Mouse (Mus musculus): ENCODE results near the gene Gas6. TPM values are rescaled to one million over a fixed set of nuclear protein-coding genes. Genes with fewer than 3 reads are reported as not detected.

Gene Gas6
- polyA plus RNA-seq, 1 experiment = 106 TPM

DNA sequence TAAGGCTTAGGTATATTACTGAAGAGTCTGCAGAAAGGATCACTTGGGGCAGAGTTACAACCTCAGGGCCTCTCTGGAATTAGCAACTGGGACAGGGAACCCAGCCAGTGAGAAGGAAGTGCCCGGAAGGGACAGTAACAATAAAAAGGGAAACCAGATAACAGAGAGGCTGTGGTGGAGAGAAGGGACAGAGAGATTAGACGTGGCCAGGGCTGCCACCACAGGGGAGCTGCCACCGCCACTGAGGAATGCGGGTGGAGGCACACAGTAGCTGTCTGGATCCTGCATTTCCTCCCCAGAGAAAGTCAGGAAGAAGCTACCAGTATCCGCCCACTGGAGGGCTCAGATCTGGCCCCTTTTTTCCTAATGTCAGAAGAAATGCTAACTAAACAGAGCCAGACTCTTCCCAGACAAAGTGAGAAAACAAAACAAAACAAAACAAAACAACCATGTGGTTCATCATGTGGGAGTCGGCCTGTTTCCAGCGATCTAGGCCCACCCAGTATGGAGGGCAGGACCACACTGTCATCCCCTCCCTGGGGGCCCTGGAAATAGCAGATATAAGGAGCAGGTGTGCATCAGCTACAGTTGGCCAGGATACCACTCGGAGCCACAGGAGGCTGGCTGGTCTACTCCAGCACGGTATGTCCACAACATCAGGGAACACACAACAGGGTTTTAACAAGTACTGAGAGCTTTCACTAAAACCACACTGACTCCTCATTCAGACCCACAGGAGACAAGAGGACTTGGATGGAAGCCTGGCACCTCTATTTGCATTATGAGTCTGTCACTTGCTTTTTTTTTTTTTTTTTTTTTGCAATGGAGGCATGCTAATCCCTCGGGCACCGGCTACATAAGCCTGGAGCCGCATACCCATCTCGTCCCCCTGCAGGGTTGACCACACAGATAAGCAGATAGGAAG lies 4.0 kb downstream of the Gas6 start:
- TF ChIP-seq POLR2A (IDR thresholded peaks at IDR 0.05; ENCODE audit: extremely low read depth, insufficient read depth, low read length) (no peak), CTCF (IDR thresholded peaks at IDR 0.05; ENCODE audit: extremely low read depth, insufficient read depth, low read length) (no peak)
- no peak overlapping the region for H3K27ac ChIP-seq (ENCODE audit: insufficient read depth, low read length)
- no peak overlapping the region for H3K4me3 ChIP-seq (ENCODE audit: insufficient read depth, low read length)
- H3K4me1 ChIP-seq (ENCODE audit: control insufficient read depth, insufficient read depth, low read length) = peaks cover 4% of the 10 kb centered on the region; the same call in 1 of the 2 replicates

DNA sequence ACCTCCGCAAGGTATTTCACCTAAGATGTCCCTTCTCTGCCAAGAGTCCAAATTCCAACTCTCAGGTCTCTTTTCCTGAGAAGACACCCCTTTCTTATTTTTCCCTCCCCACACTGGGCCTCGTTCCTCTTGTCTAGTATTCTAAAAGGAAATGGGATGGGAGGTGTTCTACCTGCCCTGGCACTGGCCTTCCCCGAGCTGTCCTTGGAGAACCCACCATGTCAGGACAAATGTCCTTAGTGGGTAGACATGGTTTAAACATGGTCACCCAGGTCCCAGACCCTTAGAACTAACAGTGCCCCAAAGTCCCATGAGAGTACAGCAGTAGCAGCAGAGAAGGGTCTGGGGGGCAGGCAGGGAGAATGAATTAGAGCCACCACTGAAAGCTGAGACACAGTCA lies 4.9 kb downstream of the Gas6 start:
- no peak overlapping the region for H3K27ac ChIP-seq (ENCODE audit: insufficient read depth, low read length)
- no peak overlapping the region for H3K4me3 ChIP-seq (ENCODE audit: insufficient read depth, low read length)
- H3K4me1 ChIP-seq (ENCODE audit: control insufficient read depth, insufficient read depth, low read length) = peaks cover 4% of the 10 kb centered on the region; the same call in 1 of the 2 replicates
- TF ChIP-seq POLR2A (IDR thresholded peaks at IDR 0.05; ENCODE audit: extremely low read depth, insufficient read depth, low read length) (no peak), CTCF (IDR thresholded peaks at IDR 0.05; ENCODE audit: extremely low read depth, insufficient read depth, low read length) (no peak)

DNA sequence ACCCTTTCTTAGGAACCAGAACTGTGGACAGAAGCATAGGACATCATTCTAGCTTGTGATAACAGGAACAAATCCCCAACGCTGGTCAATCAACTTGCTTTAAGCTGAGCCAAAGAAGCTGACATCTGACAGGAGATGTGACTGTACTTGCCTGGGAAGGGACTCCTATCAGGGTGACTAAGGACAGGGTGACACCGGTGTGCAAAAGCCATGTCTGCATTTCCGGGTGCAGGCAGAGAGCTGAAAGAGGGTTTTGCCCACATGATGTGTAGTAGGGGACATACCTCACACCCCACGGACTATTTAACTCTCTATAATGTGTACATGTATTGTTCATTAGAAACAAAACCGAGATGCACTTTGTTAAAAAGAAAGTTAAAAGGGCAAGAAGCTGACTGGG lies 11.1 kb downstream of the Gas6 start:
- no peak overlapping the region for H3K4me3 ChIP-seq (ENCODE audit: insufficient read depth, low read length)
- no peaks in the 10 kb centered on the region for H3K4me1 ChIP-seq (ENCODE audit: control insufficient read depth, insufficient read depth, low read length)
- no peak overlapping the region for H3K27ac ChIP-seq (ENCODE audit: insufficient read depth, low read length)
- TF ChIP-seq CTCF (IDR thresholded peaks at IDR 0.05; ENCODE audit: extremely low read depth, insufficient read depth, low read length) (no peak), POLR2A (IDR thresholded peaks at IDR 0.05; ENCODE audit: extremely low read depth, insufficient read depth, low read length) (no peak)

DNA sequence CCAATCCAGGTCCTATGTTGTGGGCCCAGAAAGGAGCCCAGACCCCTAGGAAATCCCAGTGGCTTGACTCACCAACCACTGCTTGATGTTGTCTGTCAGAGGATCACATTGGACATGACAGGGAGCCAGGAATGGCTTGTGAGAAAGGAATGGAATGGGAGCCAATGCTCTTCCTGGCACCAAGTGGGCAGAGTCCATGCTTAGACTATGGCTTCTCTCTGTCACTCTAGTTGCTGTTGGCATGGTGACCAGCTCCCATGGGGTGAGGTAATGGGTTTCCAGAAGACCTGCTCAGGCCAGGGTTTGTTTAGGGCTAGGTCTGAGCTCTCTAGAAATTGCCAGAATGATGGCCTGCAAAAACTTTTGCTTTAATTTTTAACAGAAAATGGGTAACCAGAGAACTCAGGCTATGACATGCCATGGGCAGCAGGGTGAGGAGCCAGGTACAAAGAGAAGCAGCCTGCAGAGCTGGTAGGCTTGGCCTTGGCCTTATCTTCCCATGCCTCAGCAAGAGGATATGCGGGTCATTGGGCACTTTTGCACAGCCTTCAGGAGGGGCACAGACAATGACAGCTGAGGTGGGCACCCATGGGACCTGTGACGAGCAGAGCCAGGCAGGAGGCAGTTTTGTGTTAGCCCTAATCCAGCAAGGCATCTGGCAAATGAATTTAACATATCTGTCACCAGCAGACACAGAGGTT lies 12.0 kb downstream of the Gas6 start:
- Histone ChIP-seq H3K4me3 (ENCODE audit: insufficient read depth, low read length) (no peak overlapping the region), H3K4me1 (ENCODE audit: control insufficient read depth, insufficient read depth, low read length) (no peaks in the 10 kb centered on the region), H3K27ac (ENCODE audit: insufficient read depth, low read length) (no peak overlapping the region)
- TF ChIP-seq POLR2A (IDR thresholded peaks at IDR 0.05; ENCODE audit: extremely low read depth, insufficient read depth, low read length) (no peak), CTCF (IDR thresholded peaks at IDR 0.05; ENCODE audit: extremely low read depth, insufficient read depth, low read length) (no peak)

DNA sequence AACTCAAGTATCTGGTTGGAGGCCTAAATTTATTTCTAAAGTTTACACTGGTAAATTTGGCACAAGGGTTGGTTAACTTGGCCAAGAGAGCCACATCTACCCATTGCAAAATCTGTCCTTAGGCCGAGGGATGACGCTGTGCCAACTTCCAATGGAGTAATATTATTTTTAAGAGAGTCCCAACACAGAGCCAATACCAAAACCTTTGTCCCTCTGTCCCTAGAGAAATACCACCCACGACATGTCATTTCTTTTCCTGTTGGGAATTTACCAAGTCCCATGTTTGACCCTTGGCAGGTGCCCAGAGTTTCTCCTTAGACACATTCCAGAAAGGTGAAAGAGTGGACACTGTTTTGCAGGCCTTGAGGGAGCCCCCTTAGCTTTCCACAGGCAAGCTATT lies 12.7 kb downstream of the Gas6 start:
- TF ChIP-seq CTCF (IDR thresholded peaks at IDR 0.05; ENCODE audit: extremely low read depth, insufficient read depth, low read length) (no peak), POLR2A (IDR thresholded peaks at IDR 0.05; ENCODE audit: extremely low read depth, insufficient read depth, low read length) (no peak)
- Histone ChIP-seq H3K4me1 (ENCODE audit: control insufficient read depth, insufficient read depth, low read length) (no peaks in the 10 kb centered on the region), H3K27ac (ENCODE audit: insufficient read depth, low read length) (no peak overlapping the region), H3K4me3 (ENCODE audit: insufficient read depth, low read length) (no peak overlapping the region)

DNA sequence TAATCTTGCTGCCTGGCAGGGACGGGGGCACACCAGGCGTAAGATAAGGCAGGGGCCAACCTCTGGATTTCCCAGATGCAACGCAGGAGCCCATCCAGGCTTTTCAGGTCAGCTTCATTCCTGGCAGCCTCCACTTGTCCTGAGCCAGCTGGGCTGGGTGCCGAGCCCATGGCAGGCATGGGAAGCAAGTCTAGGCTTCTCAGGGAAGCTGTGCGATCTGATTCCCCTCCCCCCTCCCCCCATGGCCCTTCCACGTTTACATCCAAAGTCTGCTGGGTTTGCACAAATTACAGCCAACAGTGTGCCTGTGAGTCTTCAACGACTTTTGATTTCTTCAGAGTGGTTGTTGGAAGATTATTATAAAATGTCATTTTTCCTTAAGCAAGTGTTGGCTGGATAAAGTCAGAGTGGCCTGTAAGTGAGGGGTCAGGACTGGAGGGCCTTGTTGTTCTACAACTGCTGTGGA lies 13.2 kb downstream of the Gas6 start:
- Histone ChIP-seq H3K4me3 (ENCODE audit: insufficient read depth, low read length) (no peak overlapping the region), H3K4me1 (ENCODE audit: control insufficient read depth, insufficient read depth, low read length) (no peaks in the 10 kb centered on the region), H3K27ac (ENCODE audit: insufficient read depth, low read length) (no peak overlapping the region)
- TF ChIP-seq CTCF (IDR thresholded peaks at IDR 0.05; ENCODE audit: extremely low read depth, insufficient read depth, low read length) (no peak), POLR2A (IDR thresholded peaks at IDR 0.05; ENCODE audit: extremely low read depth, insufficient read depth, low read length) (no peak)

DNA sequence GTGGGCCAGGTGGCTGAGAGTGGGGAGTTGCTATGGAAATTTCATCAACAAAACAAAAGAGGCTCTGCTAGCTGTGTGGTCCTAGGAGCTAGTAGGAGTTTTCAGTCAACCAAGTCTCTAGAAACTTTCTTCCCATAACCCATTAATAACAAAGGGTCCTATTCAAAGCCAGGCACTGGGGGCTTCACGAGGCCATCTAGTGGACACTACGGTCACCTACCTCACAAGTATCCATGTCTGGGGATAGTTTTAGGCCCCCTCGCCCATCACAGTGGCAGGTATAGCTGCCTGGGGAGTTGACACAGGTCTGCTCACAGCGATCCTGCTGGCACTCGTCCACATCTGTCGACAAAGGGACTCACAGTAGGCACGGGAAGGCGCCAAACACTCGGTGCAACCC lies 18.4 kb downstream of the Gas6 start:
- TF ChIP-seq POLR2A (IDR thresholded peaks at IDR 0.05; ENCODE audit: extremely low read depth, insufficient read depth, low read length) (no peak), CTCF (IDR thresholded peaks at IDR 0.05; ENCODE audit: extremely low read depth, insufficient read depth, low read length) (no peak)
- Histone ChIP-seq H3K27ac (ENCODE audit: insufficient read depth, low read length) (no peak overlapping the region), H3K4me3 (ENCODE audit: insufficient read depth, low read length) (no peak overlapping the region), H3K4me1 (ENCODE audit: control insufficient read depth, insufficient read depth, low read length) (no peaks in the 10 kb centered on the region)

DNA sequence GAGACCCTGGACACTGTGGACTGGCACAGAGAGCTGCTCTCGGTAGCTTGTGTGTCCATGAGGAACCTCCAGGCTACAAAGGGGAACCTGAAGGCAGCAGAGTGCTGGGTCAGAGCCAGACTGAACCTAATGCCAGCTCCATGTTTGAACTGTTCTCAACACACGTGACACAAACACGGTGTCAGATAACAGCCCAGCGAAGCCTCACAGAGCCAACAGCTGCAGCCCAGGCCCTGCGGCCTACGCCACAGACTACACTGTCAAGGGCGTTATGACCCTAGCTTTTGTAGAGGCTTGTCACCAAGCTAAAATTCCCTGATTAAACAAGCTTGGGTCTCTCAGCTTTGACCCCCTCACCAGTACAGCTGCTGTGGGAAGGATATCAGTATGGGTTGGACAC lies 22.0 kb downstream of the Gas6 start:
- Histone ChIP-seq H3K4me1 (ENCODE audit: control insufficient read depth, insufficient read depth, low read length) (no peaks in the 10 kb centered on the region), H3K27ac (ENCODE audit: insufficient read depth, low read length) (no peak overlapping the region), H3K4me3 (ENCODE audit: insufficient read depth, low read length) (no peak overlapping the region)
- TF ChIP-seq CTCF (IDR thresholded peaks at IDR 0.05; ENCODE audit: extremely low read depth, insufficient read depth, low read length) (no peak), POLR2A (IDR thresholded peaks at IDR 0.05; ENCODE audit: extremely low read depth, insufficient read depth, low read length) (no peak)

DNA sequence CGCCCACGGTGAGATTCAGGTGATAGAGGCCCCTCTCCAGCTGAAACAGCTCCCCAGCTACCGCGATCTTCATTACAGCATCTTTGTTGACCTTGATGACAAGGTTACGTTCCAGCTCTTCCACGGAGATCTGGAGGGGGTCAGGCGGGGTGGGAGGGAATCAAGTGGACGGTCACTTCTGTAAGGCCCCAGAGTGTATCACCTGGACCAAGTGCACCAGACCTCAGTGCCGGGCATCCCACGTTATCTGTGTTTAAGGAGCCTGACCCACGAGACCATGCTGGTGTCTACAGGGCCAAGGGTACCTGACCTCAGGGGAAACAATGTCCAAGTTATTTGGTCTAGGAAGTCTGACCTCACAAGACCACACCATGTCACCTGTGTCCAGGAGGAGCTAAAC lies 22.8 kb downstream of the Gas6 start:
- Histone ChIP-seq H3K4me1 (ENCODE audit: control insufficient read depth, insufficient read depth, low read length) (no peaks in the 10 kb centered on the region), H3K4me3 (ENCODE audit: insufficient read depth, low read length) (no peak overlapping the region), H3K27ac (ENCODE audit: insufficient read depth, low read length) (no peak overlapping the region)
- TF ChIP-seq CTCF (IDR thresholded peaks at IDR 0.05; ENCODE audit: extremely low read depth, insufficient read depth, low read length) = no peak
- no peak for TF ChIP-seq POLR2A (IDR thresholded peaks at IDR 0.05; ENCODE audit: extremely low read depth, insufficient read depth, low read length)
